11 mouse cellular contexts compared by ENCODE assay signal in genomic region chr8:97004131-97004530, GRCm38 (mm10).
DNase-seq lines count a peak whose midpoint lies in the region; ATAC-seq lines count a peak whose summit lies in the region.
"Had no signal": no experiment of that assay in that cellular context is flagged by ENCODE, and none has a peak within 500 bp of the region (broad histone marks: within the 10 kb centered on the region; RNA-seq: fewer than 3 reads in every experiment).

No protein-coding gene starts in this region.

- 42% methylated on average over 3 of the region's 3 CpGs for WGBS in forebrain, embryonic 13.5 days
- 57% methylated on average over 3 of the region's 3 CpGs for WGBS in forebrain, embryonic 10.5 days
- WGBS in kidney, embryonic 16.5 days = 68% methylated on average over 2 of the region's 3 CpGs
- WGBS in forebrain, embryonic 16.5 days = 37% methylated on average over 2 of the region's 3 CpGs

- no peaks in the 10 kb centered on the region for H3K9me3 ChIP-seq in forebrain, embryonic 13.5 days (replicated peaks)
- H3K9me3 ChIP-seq in forebrain, embryonic 10.5 days = no peaks in the 10 kb centered on the region
- no peaks in the 10 kb centered on the region for H3K9me3 ChIP-seq in kidney, embryonic 16.5 days (ENCODE audit: low read length)
- no peaks in the 10 kb centered on the region for H3K9me3 ChIP-seq in forebrain, embryonic 16.5 days (ENCODE audit: control insufficient read depth, low read length)
- H3K9me3 ChIP-seq: midbrain, embryonic 13.5 days had no signal

- H3K27me3 ChIP-seq in forebrain, embryonic 13.5 days = no peaks in the 10 kb centered on the region
- no peaks in the 10 kb centered on the region for H3K27me3 ChIP-seq in forebrain, embryonic 10.5 days (ENCODE audit: poor library complexity, severe bottlenecking)
- H3K27me3 ChIP-seq in kidney, embryonic 16.5 days (ENCODE audit: insufficient read depth, low read length) = no peaks in the 10 kb centered on the region
- H3K27me3 ChIP-seq in forebrain, embryonic 16.5 days (replicated peaks; ENCODE audit: control insufficient read depth, insufficient read depth, low read length) = no peaks in the 10 kb centered on the region
- H3K27me3 ChIP-seq: midbrain, embryonic 13.5 days had no signal

- no peak for DNase-seq in forebrain, embryonic 10.5 days (ENCODE audit: extremely low spot score, low spot score)
- DNase-seq in kidney, postnatal 25 days = peak; percentile 23 to 46
- DNase-seq in adrenal gland, adult 8-10 months = peak; percentile 2
- DNase-seq in adipocyte (ENCODE audit: low spot score) = no peak
- no peak for DNase-seq in embryo, embryonic 11 days
- DNase-seq: liver; thymus, adult 2 months had no signal

- H3K4me1 ChIP-seq in forebrain, embryonic 13.5 days = no peaks in the 10 kb centered on the region
- no peaks in the 10 kb centered on the region for H3K4me1 ChIP-seq in forebrain, embryonic 10.5 days
- H3K4me1 ChIP-seq in kidney, embryonic 16.5 days (ENCODE audit: insufficient read depth, low read length) = no peaks in the 10 kb centered on the region
- H3K4me1 ChIP-seq in forebrain, embryonic 16.5 days (replicated peaks; ENCODE audit: control insufficient read depth, insufficient read depth, low read length) = no peaks in the 10 kb centered on the region
- H3K4me1 ChIP-seq: midbrain, embryonic 13.5 days had no signal

- no peak overlapping the region for H3K4me2 ChIP-seq in forebrain, embryonic 13.5 days
- H3K4me2 ChIP-seq in kidney, embryonic 16.5 days (replicated peaks; ENCODE audit: low read depth, low read length) = no peak overlapping the region
- H3K4me2 ChIP-seq in forebrain, embryonic 16.5 days (ENCODE audit: low read length) = no peak overlapping the region
- H3K4me2 ChIP-seq: midbrain, embryonic 13.5 days had no signal

- no peak overlapping the region for H3K27ac ChIP-seq in forebrain, embryonic 13.5 days
- no peak overlapping the region for H3K27ac ChIP-seq in forebrain, embryonic 10.5 days
- H3K27ac ChIP-seq in kidney, embryonic 16.5 days (ENCODE audit: low read length) = no peak overlapping the region
- H3K27ac ChIP-seq in forebrain, embryonic 16.5 days (ENCODE audit: low read length) = no peak overlapping the region
- H3K27ac ChIP-seq: midbrain, embryonic 13.5 days had no signal

- peak; percentile 38; the same call in 1 of the 2 replicates for ATAC-seq in forebrain, embryonic 13.5 days
- no peak for ATAC-seq in kidney, embryonic 16.5 days (ENCODE audit: low FRiP score, low TSS enrichment)
- ATAC-seq in forebrain, embryonic 16.5 days = peak; percentile 77; the same call in 1 of the 2 replicates
- ATAC-seq: midbrain, embryonic 13.5 days had no signal

- H3K9ac ChIP-seq in forebrain, embryonic 13.5 days = no peak overlapping the region
- H3K9ac ChIP-seq in kidney, embryonic 16.5 days (replicated peaks; ENCODE audit: low read length) = no peak overlapping the region
- H3K9ac ChIP-seq in forebrain, embryonic 16.5 days (replicated peaks; ENCODE audit: low read depth, low read length) = no peak overlapping the region
- H3K9ac ChIP-seq: midbrain, embryonic 13.5 days had no signal

- H3K4me3 ChIP-seq in forebrain, embryonic 13.5 days = no peak overlapping the region
- no peak overlapping the region for H3K4me3 ChIP-seq in forebrain, embryonic 10.5 days
- no peak overlapping the region for H3K4me3 ChIP-seq in kidney, embryonic 16.5 days (ENCODE audit: low read length)
- no peak overlapping the region for H3K4me3 ChIP-seq in forebrain, embryonic 16.5 days (replicated peaks; ENCODE audit: low read length)
- H3K4me3 ChIP-seq: midbrain, embryonic 13.5 days had no signal

- H3K36me3 ChIP-seq in forebrain, embryonic 13.5 days (ENCODE audit: poor library complexity, severe bottlenecking) = no peaks in the 10 kb centered on the region
- H3K36me3 ChIP-seq in forebrain, embryonic 10.5 days (replicated peaks) = no peaks in the 10 kb centered on the region
- no peaks in the 10 kb centered on the region for H3K36me3 ChIP-seq in kidney, embryonic 16.5 days (ENCODE audit: insufficient read depth, low read length)
- H3K36me3 ChIP-seq in forebrain, embryonic 16.5 days (ENCODE audit: control insufficient read depth, insufficient read depth) = no peaks in the 10 kb centered on the region
- H3K36me3 ChIP-seq: midbrain, embryonic 13.5 days had no signal

Comparison
In these comparisons a context has a peak if more than half of its experiments do, and no peak if none do; other contexts are left out.
1. DNase-seq: peak in kidney, postnatal 25 days (2 of 2) and adrenal gland, adult 8-10 months (single experiment); none in forebrain, embryonic 10.5 days (single experiment), adipocyte (single experiment) and embryo, embryonic 11 days (single experiment).